Mouse (Mus musculus): ENCODE data around the gene Lrp8. TPM values are rescaled to one million over a fixed set of nuclear protein-coding genes. Genes with fewer than 3 reads are reported as not detected.

Gene Lrp8
- polyA plus RNA-seq, 1 experiment from 2014 or later = 0.26 TPM

- no peaks in the 10 kb centered on the region for H3K36me3 ChIP-seq (ENCODE audit: control insufficient read depth, insufficient read depth, low read length)
- no peak overlapping the region for H3K4me2 ChIP-seq (ENCODE audit: low read depth, low read length)
- 71% methylated on average over 2 of the region's 2 CpGs for WGBS
- no peaks in the 10 kb centered on the region for H3K27me3 ChIP-seq (ENCODE audit: control insufficient read depth, insufficient read depth, low read depth, low read length)
- no peak for ATAC-seq (ENCODE audit: low read depth)
- H3K4me3 ChIP-seq (ENCODE audit: low read length) = no peak overlapping the region
- H3K4me1 ChIP-seq (replicated peaks; ENCODE audit: control insufficient read depth, insufficient read depth, low read length) = peaks cover 19% of the 10 kb centered on the region
- no peak overlapping the region for H3K9ac ChIP-seq (ENCODE audit: low read length)
- H3K27ac ChIP-seq (ENCODE audit: low read length) = no peak overlapping the region
- H3K9me3 ChIP-seq (ENCODE audit: control insufficient read depth, low read length) = no peaks in the 10 kb centered on the region
Measured at GRCm38 (mm10) chr4:107920336-107920735, 118.3 kb downstream of the Lrp8 start.

GRCm38 (mm10) chr4:107921152-107921695, 119.2 kb downstream of the Lrp8 start:
- Histone ChIP-seq H3K4me3 (ENCODE audit: low read length) (no peak overlapping the region), H3K4me2 (ENCODE audit: low read depth, low read length) (0 out of 2 replicates have a peak overlapping the region, but pooled peaks have one; percentile 60), H3K36me3 (ENCODE audit: control insufficient read depth, insufficient read depth, low read length) (no peaks in the 10 kb centered on the region), H3K27ac (ENCODE audit: low read length) (no peak overlapping the region), H3K9ac (ENCODE audit: low read length) (no peak overlapping the region), H3K4me1 (replicated peaks; ENCODE audit: control insufficient read depth, insufficient read depth, low read length) (peaks cover 19% of the 10 kb centered on the region), H3K9me3 (ENCODE audit: control insufficient read depth, low read length) (no peaks in the 10 kb centered on the region), H3K27me3 (ENCODE audit: control insufficient read depth, insufficient read depth, low read depth, low read length) (no peaks in the 10 kb centered on the region)
- ATAC-seq (ENCODE audit: low read depth) = no peak
- WGBS = 43% methylated on average over 8 of the region's 8 CpGs

DNA sequence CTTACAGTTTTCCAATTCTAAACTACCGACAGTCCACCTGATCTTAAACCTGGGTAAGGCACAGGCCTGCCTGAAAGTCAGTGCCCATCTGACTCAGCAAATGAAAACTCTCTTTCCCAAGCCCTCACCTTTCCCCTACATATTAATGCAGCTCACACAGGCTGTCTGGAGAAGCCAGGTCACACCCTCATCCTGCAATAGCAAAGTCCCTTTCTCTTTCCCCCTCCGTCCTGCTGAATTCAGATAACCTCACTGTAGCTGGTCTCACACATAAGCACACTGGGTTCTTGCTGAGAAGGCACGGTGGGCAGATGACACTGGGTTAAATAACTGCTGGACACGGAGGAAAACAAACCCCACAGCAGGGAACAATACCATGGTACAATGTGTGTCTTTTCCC, 119.9 kb downstream of the Lrp8 start:
- Histone ChIP-seq H3K4me2 (ENCODE audit: low read depth, low read length) (peak overlapping the region; percentile 60), H3K4me3 (ENCODE audit: low read length) (peak overlapping the region; percentile 77), H3K27ac (ENCODE audit: low read length) (no peak overlapping the region), H3K36me3 (ENCODE audit: control insufficient read depth, insufficient read depth, low read length) (no peaks in the 10 kb centered on the region), H3K27me3 (ENCODE audit: control insufficient read depth, insufficient read depth, low read depth, low read length) (no peaks in the 10 kb centered on the region), H3K4me1 (replicated peaks; ENCODE audit: control insufficient read depth, insufficient read depth, low read length) (peaks cover 19% of the 10 kb centered on the region), H3K9me3 (ENCODE audit: control insufficient read depth, low read length) (no peaks in the 10 kb centered on the region), H3K9ac (ENCODE audit: low read length) (peak overlapping the region; percentile 29; the same call in 1 of the 2 replicates)
- WGBS = 45% methylated on average over 4 of the region's 4 CpGs
- ATAC-seq (ENCODE audit: low read depth) = no peak

DNA sequence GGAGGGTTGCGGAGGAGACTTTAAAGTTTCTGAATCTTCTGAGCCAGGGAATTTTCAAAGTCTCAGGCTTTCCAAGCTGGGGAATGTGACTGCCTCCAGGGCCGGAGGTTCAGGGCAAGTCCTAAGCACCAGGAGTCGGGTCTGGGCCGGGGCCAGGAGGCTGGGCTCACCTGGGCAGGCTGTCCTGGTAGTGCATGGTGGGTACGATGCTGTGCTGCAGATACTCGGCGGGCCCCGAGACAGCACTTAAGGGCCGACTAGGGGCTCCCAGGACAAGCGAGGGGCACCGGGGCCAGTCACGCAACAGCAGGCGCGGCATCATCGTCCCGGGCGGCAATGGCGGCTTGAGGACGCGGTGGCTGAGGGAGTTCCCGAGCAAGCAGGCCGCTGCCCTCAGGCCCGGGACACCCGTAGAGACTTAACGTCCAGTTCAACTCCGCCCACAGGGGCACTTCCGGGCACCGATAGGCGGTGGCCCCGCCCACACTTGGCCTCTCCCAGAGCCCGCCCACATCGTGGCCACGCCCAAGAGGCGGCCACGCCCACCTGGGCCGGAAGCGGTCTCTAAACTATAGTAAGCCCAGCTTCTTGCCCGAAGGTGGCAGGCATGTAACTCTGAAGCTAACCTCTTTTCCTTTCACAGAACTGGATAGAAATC, 121.2 kb downstream of the Lrp8 start, which contains the start of gene Cpt2:
Gene Cpt2 (minus strand): TSS at position 466 of the 658 bp plus-strand sequence.
- peak within 1 kb of the TSS; percentile 91 for H3K9ac ChIP-seq (ENCODE audit: low read length)
- no peaks in the 10 kb centered on the region for H3K36me3 ChIP-seq (ENCODE audit: control insufficient read depth, insufficient read depth, low read length)
- under 1% methylated on average over 38 of the region's 38 CpGs for WGBS
- H3K4me3 ChIP-seq (ENCODE audit: low read length) = peak within 1 kb of the TSS; percentile 77
- peaks cover 19% of the 10 kb centered on the region for H3K4me1 ChIP-seq (replicated peaks; ENCODE audit: control insufficient read depth, insufficient read depth, low read length)
- H3K9me3 ChIP-seq (ENCODE audit: control insufficient read depth, low read length) = no peaks in the 10 kb centered on the region
- ATAC-seq (ENCODE audit: low read depth) = peak; percentile 99
- H3K4me2 ChIP-seq (ENCODE audit: low read depth, low read length) = peak within 1 kb of the TSS; percentile 60
- H3K27me3 ChIP-seq (ENCODE audit: control insufficient read depth, insufficient read depth, low read depth, low read length) = no peaks in the 10 kb centered on the region
- peak within 1 kb of the TSS; percentile 77 for H3K27ac ChIP-seq (ENCODE audit: low read length)

- peak overlapping the region; percentile 40; the same call in 1 of the 2 replicates for H3K9ac ChIP-seq (ENCODE audit: low read length)
- ATAC-seq (ENCODE audit: low read depth) = no peak
- H3K4me2 ChIP-seq (ENCODE audit: low read depth, low read length) = peak overlapping the region; percentile 60
- no peaks in the 10 kb centered on the region for H3K9me3 ChIP-seq (ENCODE audit: control insufficient read depth, low read length)
- H3K27me3 ChIP-seq (ENCODE audit: control insufficient read depth, insufficient read depth, low read depth, low read length) = no peaks in the 10 kb centered on the region
- peak overlapping the region; percentile 77 for H3K4me3 ChIP-seq (ENCODE audit: low read length)
- peak overlapping the region; percentile 75; the same call in 1 of the 2 replicates for H3K27ac ChIP-seq (ENCODE audit: low read length)
- H3K4me1 ChIP-seq (replicated peaks; ENCODE audit: control insufficient read depth, insufficient read depth, low read length) = peaks cover 19% of the 10 kb centered on the region
- H3K36me3 ChIP-seq (ENCODE audit: control insufficient read depth, insufficient read depth, low read length) = no peaks in the 10 kb centered on the region
- WGBS = 44% methylated on average over 7 of the region's 7 CpGs
Measured at GRCm38 (mm10) chr4:107923803-107924194, 121.7 kb downstream of the Lrp8 start.

Other genes with a start within 250 kb of the Lrp8 start
- gene Dmrtb1, start 118.0 kb upstream of the Lrp8 start, polyA plus RNA-seq (2015; fragmentation: Nextera tagmentation; extraction: Ambion mirVana) = not detected in 2 replicates
- 176 and 181 TPM in 2 replicates for gene Magoh, start 77.5 kb downstream of the Lrp8 start, polyA plus RNA-seq (2015; fragmentation: Nextera tagmentation; extraction: Ambion mirVana)
- 117 and 121 TPM in 2 replicates for gene 0610037L13Rik, start 87.6 kb downstream of the Lrp8 start, polyA plus RNA-seq (2015; fragmentation: Nextera tagmentation; extraction: Ambion mirVana)
- 43.7 and 51.1 TPM in 2 replicates for gene Cpt2, start 121.3 kb downstream of the Lrp8 start, polyA plus RNA-seq (2015; fragmentation: Nextera tagmentation; extraction: Ambion mirVana)
- gene Slc1a7, start 166.1 kb downstream of the Lrp8 start, polyA plus RNA-seq (2015; fragmentation: Nextera tagmentation; extraction: Ambion mirVana) = 0.16 and 0.19 TPM in 2 replicates